Mouse (Mus musculus): ENCODE results near the gene Stxbp5l.
"Not testable (repeated sequence)": the region's sequence is repeated elsewhere in the genome, so short reads cannot be mapped to it uniquely, and the experiment has no call there.

Stxbp5l gene

GRCm38 (mm10) chr16:37384821-37385344, at the start of gene Stxbp5l:
Gene Stxbp5l (minus strand): TSS chr16:37384962.
- DNase-seq = peak; percentile 98

GRCm38 (mm10) chr16:37433418-37434204, 48.8 kb upstream of the Stxbp5l start:
- DNase-seq = peak; percentile 89

- no peak for DNase-seq
Measured at GRCm38 (mm10) chr16:37425434-37425833, 40.7 kb upstream of the Stxbp5l start.

- DNase-seq = peak; percentile 51
Measured at GRCm38 (mm10) chr16:37422874-37423273, 38.1 kb upstream of the Stxbp5l start.

GRCm38 (mm10) chr16:37421851-37422250, 37.1 kb upstream of the Stxbp5l start:
- peak; percentile 63 for DNase-seq

GRCm38 (mm10) chr16:37420512-37420911, 35.8 kb upstream of the Stxbp5l start:
- no peak for DNase-seq

- DNase-seq = no peak
Measured at GRCm38 (mm10) chr16:37405536-37405935, 20.8 kb upstream of the Stxbp5l start.

GRCm38 (mm10) chr16:37404922-37405321, 20.2 kb upstream of the Stxbp5l start:
- DNase-seq = no peak

GRCm38 (mm10) chr16:37389964-37390363, 5.2 kb upstream of the Stxbp5l start:
- no peak for DNase-seq

- DNase-seq = no peak
Measured at GRCm38 (mm10) chr16:37389201-37389905, 4.6 kb upstream of the Stxbp5l start.

- DNase-seq = peak; percentile 86
Measured at GRCm38 (mm10) chr16:37384369-37384768, 393 bp downstream of the Stxbp5l start.

GRCm38 (mm10) chr16:37383426-37383825, 1.3 kb downstream of the Stxbp5l start:
- no peak for DNase-seq

GRCm38 (mm10) chr16:37372716-37373115, 12.0 kb downstream of the Stxbp5l start:
- no peak for DNase-seq

GRCm38 (mm10) chr16:37367426-37367825, 17.3 kb downstream of the Stxbp5l start:
- peak; percentile 52 for DNase-seq

GRCm38 (mm10) chr16:37363958-37364357, 20.8 kb downstream of the Stxbp5l start:
- no peak for DNase-seq

GRCm38 (mm10) chr16:37355621-37356020, 29.1 kb downstream of the Stxbp5l start:
- peak; percentile 73 for DNase-seq

- no peak for DNase-seq
Measured at GRCm38 (mm10) chr16:37347092-37347491, 37.7 kb downstream of the Stxbp5l start.

GRCm38 (mm10) chr16:37344960-37345359, 39.8 kb downstream of the Stxbp5l start:
- DNase-seq = no peak

GRCm38 (mm10) chr16:37341446-37341845, 43.3 kb downstream of the Stxbp5l start:
- DNase-seq = not testable (repeated sequence)

GRCm38 (mm10) chr16:37338177-37338576, 46.6 kb downstream of the Stxbp5l start:
- DNase-seq = peak; percentile 59

GRCm38 (mm10) chr16:37337529-37337928, 47.2 kb downstream of the Stxbp5l start:
- DNase-seq = peak; percentile 52

- DNase-seq = peak; percentile 74
Measured at GRCm38 (mm10) chr16:37304441-37304840, 80.3 kb downstream of the Stxbp5l start.

- peak; percentile 15 for DNase-seq
Measured at GRCm38 (mm10) chr16:37292593-37292992, 92.2 kb downstream of the Stxbp5l start.

GRCm38 (mm10) chr16:37280206-37280605, 104.6 kb downstream of the Stxbp5l start:
- no peak for DNase-seq

Measured in cerebellum, adult 9-11 months (tissue).